Mouse (Mus musculus): ENCODE data around the gene Kat6b. TPM values are rescaled to one million over a fixed set of nuclear protein-coding genes. Genes with fewer than 3 reads are reported as not detected.

Gene Kat6b
- polyA plus RNA-seq, 1 experiment from 2014 or later = 33.7 TPM

DNA sequence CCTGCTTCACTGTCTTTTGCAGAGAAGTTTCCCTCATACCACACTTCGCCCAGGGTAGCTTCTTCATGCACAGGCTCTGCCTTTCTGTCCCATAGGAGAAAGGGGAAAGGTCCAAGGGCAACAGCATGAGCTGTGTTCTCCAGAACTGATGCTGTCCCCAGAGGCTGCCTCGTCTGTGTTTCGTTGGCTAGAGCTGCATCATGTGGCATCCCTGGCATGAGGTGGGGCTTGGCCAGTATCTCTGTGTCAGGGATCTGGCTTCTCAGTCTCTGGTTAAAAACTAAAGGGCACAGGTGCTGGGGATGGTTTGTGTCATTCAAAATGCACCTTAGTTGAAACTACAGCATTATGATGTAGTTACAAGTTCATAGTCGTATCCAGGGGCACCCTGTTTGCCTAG lies 64.3 kb downstream of the Kat6b start:
- Histone ChIP-seq H3K9ac (replicated peaks; ENCODE audit: low read depth, low read length) (no peak overlapping the region), H3K4me1 (ENCODE audit: control insufficient read depth, insufficient read depth, low read length) (peaks cover 28% of the 10 kb centered on the region), H3K36me3 (ENCODE audit: control insufficient read depth, insufficient read depth, low read length) (no peaks in the 10 kb centered on the region), H3K4me2 (ENCODE audit: low read depth, low read length) (no peak overlapping the region), H3K27me3 (ENCODE audit: control insufficient read depth, insufficient read depth, low read length) (no peaks in the 10 kb centered on the region), H3K4me3 (ENCODE audit: low read depth, low read length) (no peak overlapping the region), H3K9me3 (ENCODE audit: control insufficient read depth, low read length) (no peaks in the 10 kb centered on the region), H3K27ac (ENCODE audit: low read depth, low read length) (no peak overlapping the region; the same call in 1 of the 2 replicates)
- WGBS = 64% methylated on average over 4 of the region's 4 CpGs
- no peak for ATAC-seq (ENCODE audit: low read depth)

- H3K4me3 ChIP-seq (ENCODE audit: low read depth, low read length) = no peak overlapping the region
- H3K9me3 ChIP-seq (ENCODE audit: control insufficient read depth, low read length) = no peaks in the 10 kb centered on the region
- H3K36me3 ChIP-seq (ENCODE audit: control insufficient read depth, insufficient read depth, low read length) = no peaks in the 10 kb centered on the region
- 44% methylated on average over 3 of the region's 3 CpGs for WGBS
- peaks cover 28% of the 10 kb centered on the region for H3K4me1 ChIP-seq (ENCODE audit: control insufficient read depth, insufficient read depth, low read length)
- ATAC-seq (ENCODE audit: low read depth) = no peak
- H3K4me2 ChIP-seq (ENCODE audit: low read depth, low read length) = no peak overlapping the region
- H3K27ac ChIP-seq (ENCODE audit: low read depth, low read length) = peak overlapping the region; percentile 4; the same call in 1 of the 2 replicates
- no peak overlapping the region for H3K9ac ChIP-seq (replicated peaks; ENCODE audit: low read depth, low read length)
- H3K27me3 ChIP-seq (ENCODE audit: control insufficient read depth, insufficient read depth, low read length) = no peaks in the 10 kb centered on the region
Measured at GRCm38 (mm10) chr14:21546351-21546750, 65.1 kb downstream of the Kat6b start.

DNA sequence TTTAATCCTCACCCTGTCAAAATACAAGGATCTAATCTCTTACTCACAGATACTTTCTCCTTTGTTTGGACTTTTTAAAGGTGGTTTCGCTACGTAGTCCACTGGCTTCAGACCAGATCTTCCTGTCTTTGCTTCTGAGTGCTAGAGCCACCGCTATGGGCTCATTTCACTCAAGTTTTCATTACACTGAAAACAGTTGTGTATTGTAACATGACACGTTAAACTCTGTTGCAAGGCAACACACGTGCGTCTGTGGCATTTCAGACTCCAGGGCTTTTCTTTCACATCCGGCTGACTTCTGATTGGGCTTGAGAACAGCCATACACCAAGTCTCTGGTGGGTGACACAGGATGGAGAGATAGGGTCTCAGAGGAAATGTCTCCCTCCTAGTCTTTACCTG lies 66.1 kb downstream of the Kat6b start:
- peaks cover 28% of the 10 kb centered on the region for H3K4me1 ChIP-seq (ENCODE audit: control insufficient read depth, insufficient read depth, low read length)
- ATAC-seq (ENCODE audit: low read depth) = no peak
- no peaks in the 10 kb centered on the region for H3K9me3 ChIP-seq (ENCODE audit: control insufficient read depth, low read length)
- H3K4me3 ChIP-seq (ENCODE audit: low read depth, low read length) = no peak overlapping the region
- WGBS = 57% methylated on average over 7 of the region's 7 CpGs
- no peaks in the 10 kb centered on the region for H3K27me3 ChIP-seq (ENCODE audit: control insufficient read depth, insufficient read depth, low read length)
- H3K27ac ChIP-seq (ENCODE audit: low read depth, low read length) = no peak overlapping the region
- H3K36me3 ChIP-seq (ENCODE audit: control insufficient read depth, insufficient read depth, low read length) = no peaks in the 10 kb centered on the region
- H3K9ac ChIP-seq (replicated peaks; ENCODE audit: low read depth, low read length) = no peak overlapping the region
- H3K4me2 ChIP-seq (ENCODE audit: low read depth, low read length) = no peak overlapping the region

DNA sequence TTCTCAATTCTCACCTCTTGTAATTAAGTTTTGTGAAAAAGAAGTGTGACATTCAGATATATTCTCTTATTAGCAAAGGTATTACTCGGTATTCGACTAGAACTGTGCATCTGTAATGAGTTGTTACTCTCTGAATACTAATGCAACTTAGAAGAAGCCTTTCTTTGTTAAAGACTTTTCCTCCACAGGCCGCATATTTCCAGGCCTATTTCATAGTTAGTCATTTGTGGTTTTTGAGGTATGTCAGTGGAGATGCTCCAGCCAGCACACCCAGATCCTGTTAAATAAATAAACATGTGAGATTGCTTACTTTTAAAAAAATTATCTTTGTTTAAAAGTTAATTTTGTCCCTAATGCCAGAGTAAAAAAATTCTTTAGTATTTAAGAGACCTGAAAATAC lies 66.7 kb downstream of the Kat6b start:
- ATAC-seq (ENCODE audit: low read depth) = no peak
- Histone ChIP-seq H3K27ac (ENCODE audit: low read depth, low read length) (no peak overlapping the region), H3K4me2 (ENCODE audit: low read depth, low read length) (no peak overlapping the region), H3K9me3 (ENCODE audit: control insufficient read depth, low read length) (no peaks in the 10 kb centered on the region), H3K4me1 (ENCODE audit: control insufficient read depth, insufficient read depth, low read length) (peaks cover 28% of the 10 kb centered on the region), H3K27me3 (ENCODE audit: control insufficient read depth, insufficient read depth, low read length) (no peaks in the 10 kb centered on the region), H3K36me3 (ENCODE audit: control insufficient read depth, insufficient read depth, low read length) (no peaks in the 10 kb centered on the region), H3K9ac (replicated peaks; ENCODE audit: low read depth, low read length) (no peak overlapping the region), H3K4me3 (ENCODE audit: low read depth, low read length) (no peak overlapping the region)
- 33% methylated on average over 3 of the region's 3 CpGs for WGBS

- no peak overlapping the region for H3K4me3 ChIP-seq (ENCODE audit: low read depth, low read length)
- no peak overlapping the region for H3K4me2 ChIP-seq (ENCODE audit: low read depth, low read length)
- no peaks in the 10 kb centered on the region for H3K27me3 ChIP-seq (ENCODE audit: control insufficient read depth, insufficient read depth, low read length)
- no peak overlapping the region for H3K27ac ChIP-seq (ENCODE audit: low read depth, low read length)
- H3K9me3 ChIP-seq (ENCODE audit: control insufficient read depth, low read length) = no peaks in the 10 kb centered on the region
- no peak overlapping the region for H3K9ac ChIP-seq (replicated peaks; ENCODE audit: low read depth, low read length)
- peaks cover 28% of the 10 kb centered on the region for H3K4me1 ChIP-seq (ENCODE audit: control insufficient read depth, insufficient read depth, low read length)
- no peaks in the 10 kb centered on the region for H3K36me3 ChIP-seq (ENCODE audit: control insufficient read depth, insufficient read depth, low read length)
- WGBS = 86% methylated on average over 6 of the region's 6 CpGs
- ATAC-seq (ENCODE audit: low read depth) = no peak
Measured at GRCm38 (mm10) chr14:21548952-21549607, 67.8 kb downstream of the Kat6b start.

GRCm38 (mm10) chr14:21549608-21550115 lies 68.4 kb downstream of the Kat6b start:
- no peaks in the 10 kb centered on the region for H3K36me3 ChIP-seq (ENCODE audit: control insufficient read depth, insufficient read depth, low read length)
- 90% methylated on average over 6 of the region's 6 CpGs for WGBS
- H3K4me2 ChIP-seq (ENCODE audit: low read depth, low read length) = no peak overlapping the region
- H3K27me3 ChIP-seq (ENCODE audit: control insufficient read depth, insufficient read depth, low read length) = no peaks in the 10 kb centered on the region
- no peak overlapping the region for H3K27ac ChIP-seq (ENCODE audit: low read depth, low read length)
- H3K9me3 ChIP-seq (ENCODE audit: control insufficient read depth, low read length) = no peaks in the 10 kb centered on the region
- peaks cover 28% of the 10 kb centered on the region for H3K4me1 ChIP-seq (ENCODE audit: control insufficient read depth, insufficient read depth, low read length)
- no peak overlapping the region for H3K9ac ChIP-seq (replicated peaks; ENCODE audit: low read depth, low read length)
- ATAC-seq (ENCODE audit: low read depth) = no peak
- H3K4me3 ChIP-seq (ENCODE audit: low read depth, low read length) = no peak overlapping the region

- no peak overlapping the region for H3K4me2 ChIP-seq (ENCODE audit: low read depth, low read length)
- no peaks in the 10 kb centered on the region for H3K27me3 ChIP-seq (ENCODE audit: control insufficient read depth, insufficient read depth, low read length)
- H3K4me3 ChIP-seq (ENCODE audit: low read depth, low read length) = no peak overlapping the region
- H3K9ac ChIP-seq (replicated peaks; ENCODE audit: low read depth, low read length) = no peak overlapping the region
- H3K9me3 ChIP-seq (ENCODE audit: control insufficient read depth, low read length) = no peaks in the 10 kb centered on the region
- peaks cover 21% of the 10 kb centered on the region for H3K4me1 ChIP-seq (ENCODE audit: control insufficient read depth, insufficient read depth, low read length)
- H3K36me3 ChIP-seq (ENCODE audit: control insufficient read depth, insufficient read depth, low read length) = no peaks in the 10 kb centered on the region
- ATAC-seq (ENCODE audit: low read depth) = no peak
- H3K27ac ChIP-seq (ENCODE audit: low read depth, low read length) = no peak overlapping the region
- 87% methylated on average over 7 of the region's 7 CpGs for WGBS
Measured at GRCm38 (mm10) chr14:21550576-21550975, 69.3 kb downstream of the Kat6b start.

GRCm38 (mm10) chr14:21551655-21552054 lies 70.4 kb downstream of the Kat6b start:
- no peaks in the 10 kb centered on the region for H3K9me3 ChIP-seq (ENCODE audit: control insufficient read depth, low read length)
- no peak overlapping the region for H3K4me3 ChIP-seq (ENCODE audit: low read depth, low read length)
- no peak overlapping the region for H3K9ac ChIP-seq (replicated peaks; ENCODE audit: low read depth, low read length)
- WGBS = 89% methylated on average over 7 of the region's 7 CpGs
- H3K27ac ChIP-seq (ENCODE audit: low read depth, low read length) = no peak overlapping the region
- no peaks in the 10 kb centered on the region for H3K27me3 ChIP-seq (ENCODE audit: control insufficient read depth, insufficient read depth, low read length)
- no peak for ATAC-seq (ENCODE audit: low read depth)
- H3K4me2 ChIP-seq (ENCODE audit: low read depth, low read length) = no peak overlapping the region
- H3K4me1 ChIP-seq (ENCODE audit: control insufficient read depth, insufficient read depth, low read length) = peaks cover 14% of the 10 kb centered on the region
- H3K36me3 ChIP-seq (ENCODE audit: control insufficient read depth, insufficient read depth, low read length) = no peaks in the 10 kb centered on the region

DNA sequence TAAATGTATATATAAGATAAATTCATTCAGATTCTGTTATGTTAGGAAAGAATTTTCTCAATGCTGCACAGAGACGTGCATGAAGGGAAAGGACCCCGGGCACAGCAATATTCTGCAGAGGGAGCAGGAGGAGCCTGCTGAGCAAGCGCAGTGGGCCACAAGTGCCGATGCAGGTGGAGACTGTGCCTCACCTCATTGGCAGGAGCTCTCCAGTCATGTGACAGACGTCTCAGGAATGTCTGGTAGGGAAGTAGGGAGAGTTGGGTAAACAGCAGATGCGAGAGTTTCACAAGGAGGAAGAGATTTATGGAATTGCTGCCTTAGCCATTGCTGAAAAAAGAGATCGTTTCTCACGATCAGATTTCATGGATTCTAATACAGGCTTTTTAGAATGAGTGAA lies 71.7 kb downstream of the Kat6b start:
- no peak overlapping the region for H3K4me3 ChIP-seq (ENCODE audit: low read depth, low read length)
- no peak overlapping the region for H3K9ac ChIP-seq (replicated peaks; ENCODE audit: low read depth, low read length)
- no peaks in the 10 kb centered on the region for H3K9me3 ChIP-seq (ENCODE audit: control insufficient read depth, low read length)
- no peaks in the 10 kb centered on the region for H3K27me3 ChIP-seq (ENCODE audit: control insufficient read depth, insufficient read depth, low read length)
- H3K36me3 ChIP-seq (ENCODE audit: control insufficient read depth, insufficient read depth, low read length) = no peaks in the 10 kb centered on the region
- WGBS = 43% methylated on average over 8 of the region's 8 CpGs
- no peak overlapping the region for H3K27ac ChIP-seq (ENCODE audit: low read depth, low read length)
- H3K4me1 ChIP-seq (ENCODE audit: control insufficient read depth, insufficient read depth, low read length) = 0 out of 2 replicates have a peak, but pooled peaks cover 6% of the 10 kb centered on the region
- ATAC-seq (ENCODE audit: low read depth) = no peak
- no peak overlapping the region for H3K4me2 ChIP-seq (ENCODE audit: low read depth, low read length)

Data from neural tube, embryonic 14.5 days (tissue).